Mouse (Mus musculus) midbrain, embryonic 12.5 days (tissue): Measurements from ENCODE around the gene Col18a1. TPM values are rescaled to one million over a fixed set of nuclear protein-coding genes. Genes with fewer than 3 reads are reported as not detected.
A peak's percentile ranks its signal among the peaks of the same experiment; 100 is the strongest.

ENCODE experiments used
- ATAC-seq: fragments of 200-750 bp; cut with Nextera tagmentation; 2 replicates; pipeline ENCODE4 v1.8.0; 2017; ENCODE audit warnings: low read depth, moderate TSS enrichment, moderate library complexity; ENCODE audit not compliant: low FRiP score
- H3K27ac ChIP-seq: fragments of 300-500 bp; sonication (generic); replicated peaks from 2 replicates; pipeline ENCODE4 v1.5.1; 2016; ENCODE audit warnings: mild to moderate bottlenecking
- H3K27me3 ChIP-seq: fragments of 300-500 bp; sonication (generic); 2 replicates; pipeline ENCODE4 v1.6.1; 2016; ENCODE audit warnings: mild to moderate bottlenecking
- H3K36me3 ChIP-seq: fragments of 300-500 bp; sonication (generic); 2 replicates; pipeline ENCODE4 v1.6.1; 2016
- H3K4me1 ChIP-seq: fragments of 300-500 bp; sonication (generic); 2 replicates; pipeline ENCODE4 v1.6.1; 2016
- H3K4me2 ChIP-seq: fragments of 300-500 bp; sonication (generic); replicated peaks from 2 replicates; pipeline ENCODE4 v1.6.1; 2016; ENCODE audit warnings: mild to moderate bottlenecking, moderate library complexity
- H3K4me3 ChIP-seq: fragments of 300-500 bp; sonication (generic); 2 replicates; pipeline ENCODE4 v1.5.1; 2016; ENCODE audit warnings: mild to moderate bottlenecking
- H3K9ac ChIP-seq: fragments of 300-500 bp; sonication (generic); replicated peaks from 2 replicates; pipeline ENCODE4 v1.6.1; 2016; ENCODE audit warnings: mild to moderate bottlenecking, moderate library complexity
- H3K9me3 ChIP-seq: fragments of 300-500 bp; sonication (generic); 2 replicates; pipeline ENCODE4 v1.6.1; 2016; ENCODE audit warnings: mild to moderate bottlenecking
- WGBS: fragments of 180-500 bp; shearing (Covaris S2); methylation state at CpG from one replicate; pipeline ENCODE4 v1.1.7; 2016; 5-methylcytosine and 5-hydroxymethylcytosine counted together
- polyA plus RNA-seq: library from polyadenylated mRNA; unstranded; fragments of >200 nt; fragmentation: Nextera tagmentation; extraction: Ambion mirVana; gene quantifications from 2 replicates; pipeline ENCODE4 v1.2.1, GENCODE M21; 2016

Col18a1 gene
- polyA plus RNA-seq, 1 experiment from 2014 or later = 90.0 TPM

DNA sequence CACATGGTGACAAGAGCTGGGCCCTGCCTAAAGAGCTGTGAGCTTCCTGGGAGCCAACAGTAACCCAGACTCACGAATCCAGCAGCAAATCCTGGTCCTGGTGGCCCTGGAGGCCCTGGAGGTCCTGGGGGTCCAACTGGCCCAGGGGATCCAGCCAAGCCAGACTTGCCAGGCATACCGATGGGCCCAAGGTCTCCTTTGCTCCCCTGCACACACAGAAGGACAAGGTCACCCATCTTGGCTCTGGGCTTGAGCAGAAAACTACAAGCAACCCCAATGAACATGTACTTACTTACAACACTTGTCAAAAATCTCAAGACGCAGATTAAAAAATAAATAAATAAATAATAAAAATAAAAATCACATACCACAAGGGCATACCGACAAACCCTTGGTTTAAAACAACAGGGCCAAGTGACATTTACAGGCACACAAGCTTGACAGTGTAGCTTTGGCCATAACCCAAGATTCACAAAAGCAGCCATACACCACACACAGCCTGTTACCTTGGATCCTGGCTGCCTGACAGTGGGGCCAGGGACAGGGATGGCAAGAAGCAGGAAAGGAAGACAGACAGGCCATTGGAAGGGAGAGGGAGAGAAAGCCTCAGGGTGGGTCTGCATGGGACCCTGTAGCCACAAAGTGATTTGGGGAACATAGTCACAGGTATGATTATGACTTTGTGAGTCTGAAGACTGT is 91.9 kb downstream of the Col18a1 start:
- no peaks in the 10 kb centered on the region for H3K27me3 ChIP-seq
- no peak overlapping the region for H3K27ac ChIP-seq
- no peak for ATAC-seq
- peaks cover 27% of the 10 kb centered on the region for H3K36me3 ChIP-seq
- no peaks in the 10 kb centered on the region for H3K4me1 ChIP-seq
- no peak overlapping the region for H3K4me3 ChIP-seq
- no peak overlapping the region for H3K4me2 ChIP-seq
- no peak overlapping the region for H3K9ac ChIP-seq
- WGBS = 87% methylated on average over 4 of the region's 4 CpGs
- no peaks in the 10 kb centered on the region for H3K9me3 ChIP-seq

DNA sequence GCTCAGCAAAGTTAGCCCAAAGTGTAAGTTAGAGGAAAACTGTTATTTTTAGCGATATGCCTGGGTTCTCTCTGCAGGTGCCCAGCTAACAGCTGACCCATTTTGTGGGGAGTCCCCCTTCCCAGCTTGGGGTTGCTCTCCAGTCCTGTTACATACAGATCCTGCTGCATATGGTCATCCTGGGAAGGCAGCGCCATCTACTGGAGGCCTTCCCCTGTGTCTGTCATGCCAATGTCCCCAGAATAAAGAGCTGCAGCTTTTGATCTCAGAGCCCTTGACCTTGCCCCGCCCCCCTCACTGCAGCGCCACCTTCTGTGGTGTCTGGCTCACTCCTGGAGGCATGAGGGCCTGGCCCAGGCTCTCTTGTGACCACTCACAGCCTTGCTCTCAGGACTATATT is 96.3 kb downstream of the Col18a1 start:
- 0 out of 2 replicates have a peak, but pooled peaks cover 8% of the 10 kb centered on the region for H3K36me3 ChIP-seq

DNA sequence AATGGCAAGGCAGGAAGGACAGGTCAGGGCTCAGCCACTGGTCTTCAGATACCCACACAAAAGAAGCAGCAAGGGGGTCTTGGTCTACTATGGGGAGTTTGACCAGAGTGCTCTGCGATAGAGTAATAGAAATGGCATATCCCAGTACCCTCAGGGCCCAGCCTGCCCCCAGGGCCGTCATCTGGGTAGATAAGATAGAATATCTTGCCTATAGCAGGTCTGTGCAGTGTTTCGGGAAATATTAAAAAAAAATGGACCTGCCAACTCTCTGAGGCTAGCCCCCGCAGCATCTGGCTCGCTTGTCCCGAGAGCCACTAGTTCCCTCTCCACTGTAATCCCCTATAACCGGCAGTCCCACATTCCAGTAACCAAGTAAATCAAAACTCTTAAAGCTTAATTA is 97.9 kb downstream of the Col18a1 start:
- ATAC-seq = no peak
- Histone ChIP-seq H3K9ac (no peak overlapping the region), H3K4me1 (no peaks in the 10 kb centered on the region), H3K36me3 (peaks cover 4% of the 10 kb centered on the region; the same call in 1 of the 2 replicates), H3K9me3 (0 out of 2 replicates have a peak, but pooled peaks cover 2% of the 10 kb centered on the region), H3K27me3 (no peaks in the 10 kb centered on the region), H3K4me2 (no peak overlapping the region), H3K4me3 (no peak overlapping the region), H3K27ac (no peak overlapping the region)
- WGBS = 88% methylated on average over 7 of the region's 7 CpGs

More for the DNA sequence above, 96.3 kb downstream of the Col18a1 start:
- no peaks in the 10 kb centered on the region for H3K4me1 ChIP-seq
- no peaks in the 10 kb centered on the region for H3K9me3 ChIP-seq
- no peak overlapping the region for H3K4me2 ChIP-seq
- no peaks in the 10 kb centered on the region for H3K27me3 ChIP-seq
- H3K4me3 ChIP-seq = no peak overlapping the region
- WGBS = 60% methylated on average over 4 of the region's 4 CpGs
- peak; percentile 56; the same call in 1 of the 2 replicates for ATAC-seq
- no peak overlapping the region for H3K27ac ChIP-seq
- no peak overlapping the region for H3K9ac ChIP-seq

DNA sequence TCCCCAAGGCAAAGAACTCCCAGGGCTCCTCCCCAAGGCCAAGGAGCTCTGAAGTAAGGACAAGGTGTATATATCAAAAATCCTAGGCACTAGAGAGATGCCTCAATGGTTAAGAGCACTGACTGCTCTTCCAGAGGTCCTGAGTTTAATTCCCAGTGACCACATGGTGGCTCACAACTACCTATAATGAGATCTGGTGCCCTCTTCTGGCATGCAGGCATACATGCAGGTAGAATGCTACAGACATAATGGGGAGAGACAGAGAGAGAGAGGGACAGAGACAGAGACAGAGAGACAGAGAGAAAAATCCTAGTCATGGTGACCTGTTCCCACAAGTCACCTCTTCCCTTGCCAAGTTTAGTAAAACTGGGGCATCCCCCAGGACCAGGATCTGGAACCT is 101.7 kb downstream of the Col18a1 start:
- no peaks in the 10 kb centered on the region for H3K27me3 ChIP-seq
- H3K27ac ChIP-seq = no peak overlapping the region
- no peak overlapping the region for H3K9ac ChIP-seq
- H3K4me2 ChIP-seq = no peak overlapping the region
- no peak overlapping the region for H3K4me3 ChIP-seq
- H3K4me1 ChIP-seq = no peaks in the 10 kb centered on the region
- ATAC-seq = no peak
- 0 out of 2 replicates have a peak, but pooled peaks cover 2% of the 10 kb centered on the region for H3K9me3 ChIP-seq
- peaks cover 4% of the 10 kb centered on the region; the same call in 1 of the 2 replicates for H3K36me3 ChIP-seq

DNA sequence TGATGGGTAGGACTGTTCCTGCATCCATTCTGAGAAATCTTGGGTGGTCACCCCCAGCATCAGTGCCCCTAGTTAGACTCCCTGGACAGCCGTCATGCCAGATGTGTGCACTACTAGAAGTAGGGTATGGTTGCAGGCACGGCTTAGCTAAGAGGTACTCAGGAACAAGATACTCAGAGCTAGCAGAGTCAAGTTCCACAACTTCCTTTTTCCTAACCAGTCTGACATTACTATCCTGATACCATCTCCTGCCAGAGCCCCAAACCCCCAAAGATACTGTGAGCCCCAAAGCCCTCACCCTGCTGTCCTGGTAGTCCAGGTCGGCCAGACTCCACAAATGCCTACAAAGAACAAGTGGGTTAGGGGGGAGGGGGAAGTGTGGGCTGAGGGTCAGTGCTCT is 102.1 kb downstream of the Col18a1 start:
- Histone ChIP-seq H3K9ac (no peak overlapping the region), H3K4me1 (no peaks in the 10 kb centered on the region), H3K4me3 (no peak overlapping the region), H3K27ac (no peak overlapping the region), H3K36me3 (peaks cover 4% of the 10 kb centered on the region; the same call in 1 of the 2 replicates), H3K9me3 (0 out of 2 replicates have a peak, but pooled peaks cover 2% of the 10 kb centered on the region), H3K27me3 (no peaks in the 10 kb centered on the region), H3K4me2 (no peak overlapping the region)
- no peak for ATAC-seq
- 89% methylated on average over 3 of the region's 3 CpGs for WGBS

DNA sequence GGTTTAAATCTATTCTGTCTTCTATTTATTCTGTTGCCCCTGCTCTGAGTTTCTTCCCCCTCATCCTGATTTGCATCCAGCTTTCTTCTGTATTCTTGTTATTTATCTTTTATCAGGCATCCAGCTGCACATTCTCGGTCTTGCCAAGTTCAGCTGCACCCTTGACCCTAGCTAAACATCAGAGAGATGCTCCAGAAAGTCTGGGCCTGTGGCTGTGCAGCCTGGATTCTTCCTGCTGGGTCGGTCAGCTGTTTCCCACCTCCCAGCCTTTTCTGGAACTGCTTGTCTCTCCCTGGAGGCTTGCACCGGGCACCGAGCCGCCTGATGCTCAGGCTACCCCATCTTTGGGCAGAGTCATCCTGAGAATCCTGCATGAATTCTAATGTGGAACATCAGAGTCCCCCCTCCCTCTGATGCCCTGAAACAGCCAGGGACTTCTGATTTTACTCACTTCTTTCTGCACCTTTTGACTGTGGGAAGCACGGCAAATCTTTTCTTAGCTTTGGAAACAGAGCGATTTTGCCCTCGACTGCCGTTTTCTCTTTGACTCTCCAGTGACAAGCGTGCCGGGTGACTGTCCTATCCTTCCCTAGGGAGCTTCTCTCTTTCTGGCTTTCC is 103.8 kb downstream of the Col18a1 start:
- 84% methylated on average over 11 of the region's 11 CpGs for WGBS
- H3K4me3 ChIP-seq = no peak overlapping the region
- ATAC-seq = no peak

DNA sequence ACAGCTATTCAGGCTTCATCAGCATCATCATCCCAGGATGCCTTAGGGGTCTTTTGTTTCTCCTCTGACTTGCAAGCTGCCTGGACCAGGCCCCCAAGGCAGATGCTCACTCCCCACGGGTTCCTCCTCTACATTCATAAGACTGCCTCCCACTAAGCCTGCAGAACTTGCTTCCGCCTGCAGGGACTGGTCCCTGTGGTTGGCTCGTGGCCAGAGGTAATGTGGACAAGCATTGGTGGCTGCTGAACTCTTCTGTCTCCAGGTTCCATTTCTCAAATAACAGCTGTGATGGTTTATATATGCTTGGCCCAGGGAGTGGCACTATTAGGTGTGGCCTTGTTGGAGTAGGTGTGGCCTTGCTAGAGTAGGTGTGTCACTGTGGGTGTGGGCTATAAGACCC is 104.9 kb downstream of the Col18a1 start:
- Histone ChIP-seq H3K9ac (no peak overlapping the region), H3K9me3 (0 out of 2 replicates have a peak, but pooled peaks cover 2% of the 10 kb centered on the region), H3K4me2 (no peak overlapping the region), H3K4me1 (no peaks in the 10 kb centered on the region), H3K36me3 (peaks cover 4% of the 10 kb centered on the region; the same call in 1 of the 2 replicates), H3K27ac (no peak overlapping the region), H3K4me3 (no peak overlapping the region), H3K27me3 (no peaks in the 10 kb centered on the region)
- WGBS = 82% methylated on average over 3 of the region's 3 CpGs
- ATAC-seq = no peak

More for the DNA sequence above, 103.8 kb downstream of the Col18a1 start:
- H3K27me3 ChIP-seq = no peaks in the 10 kb centered on the region
- no peak overlapping the region for H3K9ac ChIP-seq
- H3K4me1 ChIP-seq = no peaks in the 10 kb centered on the region
- H3K4me2 ChIP-seq = no peak overlapping the region
- 0 out of 2 replicates have a peak, but pooled peaks cover 2% of the 10 kb centered on the region for H3K9me3 ChIP-seq
- no peak overlapping the region for H3K27ac ChIP-seq
- H3K36me3 ChIP-seq = peaks cover 4% of the 10 kb centered on the region; the same call in 1 of the 2 replicates

DNA sequence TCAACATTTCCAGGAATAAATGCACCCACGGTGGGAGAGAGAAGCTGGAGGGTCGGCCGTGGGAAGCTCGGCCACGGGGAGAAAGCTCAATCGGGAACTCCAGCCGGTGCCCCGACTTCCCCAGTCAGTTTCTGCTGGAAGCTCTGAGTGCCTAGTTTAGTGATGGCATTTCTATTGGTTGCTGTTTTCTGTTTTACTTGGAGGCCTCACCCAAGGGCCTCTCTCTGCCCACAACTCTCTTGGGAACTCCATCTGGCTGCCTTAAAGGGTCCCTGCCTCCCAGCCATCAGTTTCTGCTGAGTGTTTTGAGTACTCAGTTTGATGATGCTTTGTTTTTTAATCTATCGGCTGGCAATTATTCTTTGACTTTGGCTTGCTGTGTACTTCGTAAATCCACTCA is 109.6 kb downstream of the Col18a1 start:
- Histone ChIP-seq H3K27ac (no peak overlapping the region), H3K4me3 (no peak overlapping the region), H3K27me3 (no peaks in the 10 kb centered on the region), H3K9me3 (no peaks in the 10 kb centered on the region), H3K36me3 (peaks cover 15% of the 10 kb centered on the region), H3K9ac (no peak overlapping the region), H3K4me2 (no peak overlapping the region), H3K4me1 (no peaks in the 10 kb centered on the region; the same call in 1 of the 2 replicates)
- ATAC-seq = no peak
- WGBS = 84% methylated on average over 10 of the region's 10 CpGs

DNA sequence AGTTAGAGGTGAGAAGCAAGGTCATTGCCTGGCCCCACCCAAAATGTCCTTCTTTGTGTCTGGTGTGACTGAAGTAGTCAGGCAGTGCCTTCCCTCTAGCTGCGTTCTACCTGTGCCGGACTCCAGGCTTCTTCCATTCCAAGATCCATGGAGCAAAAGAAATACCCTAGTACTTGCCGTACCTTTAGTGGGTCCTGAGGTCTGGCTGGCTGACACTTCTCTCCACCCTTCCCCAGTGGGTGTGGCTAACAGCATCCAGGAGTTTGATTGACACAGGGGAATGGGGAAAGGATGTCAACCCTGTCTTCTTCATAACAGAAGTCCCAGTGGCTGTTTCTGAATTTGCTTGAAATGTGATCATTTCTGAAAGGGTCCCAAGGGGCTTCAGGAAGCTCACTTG is 117.7 kb downstream of the Col18a1 start:
- Histone ChIP-seq H3K27me3 (no peaks in the 10 kb centered on the region), H3K36me3 (peaks cover 69% of the 10 kb centered on the region), H3K4me1 (no peaks in the 10 kb centered on the region; the same call in 1 of the 2 replicates), H3K27ac (no peak overlapping the region), H3K9ac (no peak overlapping the region), H3K4me2 (no peak overlapping the region), H3K4me3 (no peak overlapping the region), H3K9me3 (no peaks in the 10 kb centered on the region)
- ATAC-seq = no peak
- WGBS = 85% methylated on average over 3 of the region's 3 CpGs

DNA sequence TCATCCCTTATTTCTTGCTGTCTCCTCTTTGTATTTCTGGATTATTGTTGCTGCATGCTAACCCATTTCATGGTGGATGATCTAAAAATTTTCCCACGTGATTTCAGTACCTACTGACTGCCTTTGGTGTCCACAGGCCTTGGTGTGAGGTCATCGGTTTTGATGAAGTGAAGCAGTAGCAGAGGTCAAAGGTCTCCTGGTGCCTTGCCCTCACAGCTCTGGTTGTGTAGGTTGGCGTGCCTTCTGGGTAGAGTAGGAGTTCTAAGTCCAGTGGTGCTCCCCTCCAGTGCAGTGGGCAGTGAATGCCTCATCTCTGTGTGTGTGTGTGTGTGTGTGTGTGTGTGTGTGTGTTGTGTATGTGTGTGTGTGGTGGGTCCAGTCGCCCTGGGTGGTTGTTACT is 118.2 kb downstream of the Col18a1 start:
- WGBS = 86% methylated on average over 4 of the region's 4 CpGs

DNA sequence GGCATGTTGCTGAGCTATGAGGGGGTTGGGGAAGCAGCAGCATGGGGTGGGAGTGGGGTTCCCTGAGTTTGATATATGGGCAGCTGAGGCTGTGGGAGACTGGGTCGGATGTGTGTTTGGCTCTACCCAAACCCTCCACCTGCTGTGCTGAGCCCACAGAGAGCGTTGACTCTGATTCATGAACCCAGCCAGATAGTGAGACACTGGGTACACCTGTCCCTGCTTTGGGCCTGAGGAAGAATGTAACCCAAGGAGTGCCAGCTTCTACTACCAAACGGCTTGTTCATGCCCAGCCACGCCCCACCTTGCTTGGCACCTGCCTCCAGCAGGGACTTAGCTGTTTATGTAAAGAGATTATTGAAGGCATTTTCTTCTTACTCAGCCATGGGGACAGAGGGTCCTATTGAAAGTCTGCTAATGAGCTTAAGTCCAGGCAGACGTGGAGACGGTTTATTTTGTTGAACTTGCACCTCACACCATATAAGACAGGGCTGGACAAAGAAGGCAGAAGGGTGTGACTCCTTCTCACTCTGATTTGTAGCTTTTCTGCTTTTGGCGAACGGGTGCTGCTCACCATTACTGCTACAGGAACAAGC is 127.7 kb downstream of the Col18a1 start:
- H3K36me3 ChIP-seq = peaks cover 48% of the 10 kb centered on the region
- peaks cover 17% of the 10 kb centered on the region for H3K4me1 ChIP-seq
- no peak overlapping the region for H3K9ac ChIP-seq
- no peak overlapping the region for H3K4me3 ChIP-seq
- H3K9me3 ChIP-seq = no peaks in the 10 kb centered on the region
- 69% methylated on average over 8 of the region's 8 CpGs for WGBS
- H3K4me2 ChIP-seq = no peak overlapping the region
- ATAC-seq = no peak
- H3K27me3 ChIP-seq = no peaks in the 10 kb centered on the region
- no peak overlapping the region for H3K27ac ChIP-seq

More for the DNA sequence above, 118.2 kb downstream of the Col18a1 start:
- Histone ChIP-seq H3K36me3 (peaks cover 71% of the 10 kb centered on the region), H3K27ac (no peak overlapping the region), H3K4me2 (no peak overlapping the region), H3K27me3 (no peaks in the 10 kb centered on the region), H3K9me3 (no peaks in the 10 kb centered on the region), H3K9ac (no peak overlapping the region), H3K4me3 (no peak overlapping the region), H3K4me1 (no peaks in the 10 kb centered on the region; the same call in 1 of the 2 replicates)
- no peak for ATAC-seq

DNA sequence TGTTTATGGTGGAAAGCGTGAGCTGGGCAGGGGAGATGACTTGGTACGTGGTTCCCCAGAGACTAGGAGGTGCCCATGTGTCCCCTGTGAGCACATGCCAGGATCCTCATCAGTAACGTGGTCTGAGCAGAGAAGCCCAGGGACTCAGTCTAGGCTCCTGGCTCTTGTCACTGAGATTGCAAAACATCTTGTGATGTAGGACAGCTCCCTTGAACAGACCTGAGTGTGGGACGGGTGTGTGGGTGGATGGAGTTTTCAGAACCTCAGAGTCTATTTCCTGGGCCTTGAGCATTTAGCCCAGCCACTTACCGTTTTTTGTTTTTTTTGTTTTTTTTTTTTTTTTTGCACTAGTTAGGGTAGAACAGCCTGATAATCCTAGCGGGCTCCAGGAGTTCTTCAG is 130.9 kb downstream of the Col18a1 start:
- Histone ChIP-seq H3K9me3 (no peaks in the 10 kb centered on the region), H3K27ac (no peak overlapping the region), H3K4me2 (no peak overlapping the region), H3K4me1 (peaks cover 27% of the 10 kb centered on the region), H3K27me3 (peaks cover 17% of the 10 kb centered on the region), H3K4me3 (no peak overlapping the region), H3K36me3 (peaks cover 19% of the 10 kb centered on the region), H3K9ac (no peak overlapping the region)
- WGBS = 89% methylated on average over 6 of the region's 6 CpGs
- no peak for ATAC-seq
